Mouse (Mus musculus) granulocyte monocyte progenitor cell, adult 5-6 weeks (primary cell): ENCODE results near the gene Emg1. TPM values are rescaled to one million over a fixed set of nuclear protein-coding genes. Genes with fewer than 3 reads are reported as not detected.
A peak's percentile ranks its signal among the peaks of the same experiment; 100 is the strongest.

Source experiments
- ATAC-seq: replicated peaks from 2 replicates; pipeline ENCODE4 v1.8.0; 2016; ENCODE audit warnings: mild to moderate bottlenecking, moderate TSS enrichment, inconsistent platforms; ENCODE audit not compliant: poor library complexity, severe bottlenecking
- total RNA-seq, 2 experiments: library from RNA; stranded (forward) in 1 of 2; stranded (reverse) in 1 of 2; fragments of 200-712, 200-1000 nt in 1 of 2; fragments of >200 nt in 1 of 2; fragmentation: Nextera tagmentation in 1 of 2; gene quantifications; 2 replicates each; pipeline ENCODE4 v1.2.3; 2014 to 2017

Emg1 gene
- total RNA-seq, 2 experiments from 2014 or later = 201 to 209 TPM

DNA sequence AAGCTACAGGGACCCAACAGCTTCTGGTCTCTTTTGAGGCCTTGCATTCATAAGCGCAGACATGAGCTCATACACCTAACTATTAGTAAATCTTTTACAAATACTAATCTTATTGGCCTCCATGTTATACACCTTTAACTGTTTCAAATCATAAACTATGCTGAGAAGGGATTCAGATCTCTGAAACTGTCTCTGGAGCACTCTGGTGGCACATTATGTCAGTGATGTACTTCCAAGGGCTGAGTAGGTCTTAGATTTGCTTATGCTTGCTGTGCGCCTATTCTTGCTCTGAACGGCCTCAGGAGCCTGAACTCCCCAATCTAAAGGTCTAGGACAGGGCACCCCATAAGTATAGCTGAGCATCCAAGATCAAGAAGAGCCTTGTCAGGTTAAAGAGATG, 29.9 kb upstream of the Emg1 start:
- no peak for ATAC-seq

DNA sequence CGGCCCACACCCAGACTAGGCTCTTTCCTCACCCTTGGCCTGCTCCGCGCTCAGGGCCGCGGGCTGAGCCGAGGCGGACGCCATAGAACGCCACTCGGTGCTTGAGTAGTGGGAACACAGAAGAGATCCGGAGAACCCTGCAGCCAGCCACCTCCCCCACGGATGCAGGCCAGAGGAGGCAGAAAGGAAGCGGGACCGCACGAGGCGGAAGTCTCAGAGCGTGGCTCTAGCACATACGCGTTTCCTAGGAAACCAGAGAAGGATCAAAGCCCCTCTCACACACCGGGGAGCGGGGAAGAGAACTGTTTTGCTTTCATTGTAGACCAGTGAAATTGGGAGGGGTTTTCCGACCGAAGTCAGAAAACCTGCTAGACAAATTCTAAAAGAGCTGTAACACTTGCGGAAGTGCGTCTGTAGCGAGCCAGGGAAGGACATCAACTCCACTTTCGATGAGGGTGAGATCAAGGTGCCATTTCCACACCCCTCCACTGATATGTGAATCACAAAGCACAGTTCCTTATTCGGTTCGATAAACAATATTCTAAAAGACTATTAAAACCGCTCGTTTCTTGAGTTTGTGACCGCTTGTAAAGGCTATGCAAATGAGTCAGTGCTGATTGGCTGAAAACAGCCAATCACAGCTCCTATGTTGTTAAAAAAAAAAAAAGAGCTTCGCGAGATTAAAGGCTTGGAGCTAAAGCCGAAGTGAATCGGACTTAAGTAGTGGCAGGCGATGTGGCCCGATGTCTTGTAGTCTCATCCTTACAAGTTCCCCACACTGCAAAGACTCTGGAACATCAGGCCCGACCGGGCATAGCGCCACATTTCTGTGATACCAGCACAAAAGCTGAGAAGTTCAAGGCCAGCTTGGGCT, 29.1 kb upstream of the Emg1 start, which contains the start of gene Grcc10:
Gene Grcc10 (minus strand): TSS at position 487 of the 874 bp plus-strand sequence.
- peak; percentile 58 for ATAC-seq

DNA sequence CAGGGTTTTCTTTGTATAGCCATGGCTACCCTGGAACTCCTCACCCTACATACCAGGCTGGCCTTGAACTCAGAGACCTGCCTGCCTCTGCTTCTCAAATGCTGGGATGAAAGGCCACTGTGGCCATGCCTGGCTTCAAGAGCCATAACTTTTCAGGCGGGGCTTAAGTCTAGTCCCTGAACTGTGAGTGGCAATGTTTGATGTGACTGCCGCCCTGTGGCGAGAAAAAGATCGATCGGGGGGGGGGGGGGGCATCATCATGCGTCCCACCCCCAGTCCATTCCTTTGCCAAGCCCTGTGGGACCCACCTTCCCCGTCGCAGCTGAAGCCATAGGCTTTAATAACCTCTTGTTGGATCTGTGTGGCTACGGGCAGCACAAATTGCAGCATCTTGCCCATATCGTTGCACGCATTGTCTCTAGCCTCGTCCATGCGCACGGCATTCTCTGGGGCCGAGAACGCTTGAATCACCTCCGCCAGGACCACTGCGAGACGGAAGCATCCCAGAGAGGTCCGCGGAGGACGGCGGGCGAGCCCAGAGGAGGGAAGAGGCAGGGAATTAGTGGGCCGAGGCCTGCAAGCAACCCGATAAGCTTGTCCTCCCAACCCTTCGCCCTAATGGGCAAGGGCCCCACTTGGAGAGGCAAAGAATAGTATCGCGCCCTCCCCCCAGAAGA, 28.4 kb upstream of the Emg1 start:
- no peak; the same call in none of the 2 replicates for ATAC-seq

DNA sequence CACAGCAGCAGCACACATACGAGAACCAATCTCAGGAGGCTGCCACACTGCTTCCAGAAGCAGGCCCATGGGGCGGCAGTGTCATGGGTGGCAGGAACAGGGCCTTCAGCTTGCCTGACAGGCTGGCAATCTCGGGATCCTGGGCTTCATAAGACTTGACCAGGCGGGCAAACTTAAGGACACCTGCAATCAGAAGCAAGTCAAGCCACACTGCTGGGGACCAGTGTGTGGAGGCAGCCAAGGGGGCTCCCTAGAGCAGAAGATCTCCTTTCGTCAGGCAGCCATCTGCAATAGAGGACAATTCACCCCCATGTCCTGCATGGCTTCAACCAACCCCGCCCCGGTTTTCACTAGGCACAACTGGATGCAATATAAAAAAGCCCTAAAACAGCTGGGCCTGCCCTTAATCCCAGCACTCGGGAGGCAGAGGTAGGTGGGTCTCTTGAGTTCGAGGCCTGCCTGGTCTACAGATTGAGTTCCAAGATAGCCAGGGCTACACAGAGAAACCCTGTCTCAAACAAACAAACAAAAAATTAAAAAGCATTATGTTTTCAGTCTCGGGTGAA, 27.3 kb upstream of the Emg1 start:
- ATAC-seq = no peak

DNA sequence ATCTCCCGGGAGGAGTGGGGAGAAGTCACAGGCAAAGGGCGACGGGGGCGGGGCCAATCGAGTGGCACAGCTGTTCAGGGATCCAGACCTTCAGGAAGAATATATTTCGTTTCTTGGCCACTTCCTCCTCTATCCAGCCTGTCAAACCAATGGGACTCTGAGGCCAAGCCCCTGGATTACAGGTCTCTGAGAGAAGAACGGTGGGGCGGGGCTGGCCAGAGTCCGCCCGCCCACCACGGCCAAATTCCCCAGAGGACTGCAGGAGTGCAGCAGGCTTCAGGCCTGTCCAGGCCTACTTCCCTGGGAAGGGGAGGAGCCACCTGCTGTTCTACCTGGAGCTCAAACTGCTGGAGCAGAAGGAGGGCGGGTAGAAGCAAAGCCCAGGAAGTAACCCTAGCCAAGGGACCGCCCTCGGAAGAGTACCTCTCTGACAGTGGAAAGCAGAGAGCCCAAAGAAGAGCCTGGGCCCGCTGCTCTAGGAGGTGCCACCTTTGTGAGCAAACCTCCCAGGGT, 26.6 kb upstream of the Emg1 start, which contains the start of gene Ptpn6:
Gene Ptpn6 (minus strand): TSS at position 204 of the 513 bp plus-strand sequence.
- peak; percentile 49 for ATAC-seq

DNA sequence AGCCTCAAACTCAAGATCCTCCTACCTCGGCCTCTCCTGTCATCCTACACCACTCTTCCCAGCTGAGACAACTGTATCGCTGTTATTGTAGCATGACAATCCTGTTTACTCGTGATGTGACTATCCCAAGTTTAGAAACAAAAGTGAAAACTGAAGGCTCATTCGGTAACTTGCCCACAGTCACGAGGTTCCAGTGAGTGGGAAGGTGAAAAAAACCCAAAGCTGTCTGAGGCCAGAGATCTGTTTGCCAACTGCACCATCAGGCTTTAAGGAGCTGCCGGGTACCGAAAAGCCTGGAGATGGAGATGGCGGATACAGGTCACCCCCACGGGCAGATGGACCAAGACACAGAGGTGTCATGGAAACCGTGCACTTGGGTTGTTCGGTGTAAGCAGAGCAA, 25.1 kb upstream of the Emg1 start:
- no peak for ATAC-seq

DNA sequence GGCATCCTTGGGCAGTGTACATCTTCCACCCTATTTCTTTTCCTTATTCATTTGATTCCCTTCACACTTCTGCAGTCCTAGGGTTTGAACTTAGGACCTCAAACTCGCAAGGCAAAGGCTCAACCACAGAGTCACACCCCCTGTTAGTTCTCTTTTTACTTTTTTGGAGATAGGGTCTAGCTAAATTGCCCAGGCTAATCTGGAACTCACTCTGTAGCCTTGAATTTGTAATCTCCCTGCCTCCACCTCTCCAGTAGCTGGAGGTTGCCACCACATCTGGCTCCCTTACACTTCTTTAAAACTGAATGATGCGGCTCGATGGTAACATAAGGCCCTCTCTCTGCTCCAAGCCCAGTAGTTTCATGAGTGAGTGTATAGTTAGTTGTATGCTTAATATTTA, 22.4 kb upstream of the Emg1 start:
- no peak for ATAC-seq

DNA sequence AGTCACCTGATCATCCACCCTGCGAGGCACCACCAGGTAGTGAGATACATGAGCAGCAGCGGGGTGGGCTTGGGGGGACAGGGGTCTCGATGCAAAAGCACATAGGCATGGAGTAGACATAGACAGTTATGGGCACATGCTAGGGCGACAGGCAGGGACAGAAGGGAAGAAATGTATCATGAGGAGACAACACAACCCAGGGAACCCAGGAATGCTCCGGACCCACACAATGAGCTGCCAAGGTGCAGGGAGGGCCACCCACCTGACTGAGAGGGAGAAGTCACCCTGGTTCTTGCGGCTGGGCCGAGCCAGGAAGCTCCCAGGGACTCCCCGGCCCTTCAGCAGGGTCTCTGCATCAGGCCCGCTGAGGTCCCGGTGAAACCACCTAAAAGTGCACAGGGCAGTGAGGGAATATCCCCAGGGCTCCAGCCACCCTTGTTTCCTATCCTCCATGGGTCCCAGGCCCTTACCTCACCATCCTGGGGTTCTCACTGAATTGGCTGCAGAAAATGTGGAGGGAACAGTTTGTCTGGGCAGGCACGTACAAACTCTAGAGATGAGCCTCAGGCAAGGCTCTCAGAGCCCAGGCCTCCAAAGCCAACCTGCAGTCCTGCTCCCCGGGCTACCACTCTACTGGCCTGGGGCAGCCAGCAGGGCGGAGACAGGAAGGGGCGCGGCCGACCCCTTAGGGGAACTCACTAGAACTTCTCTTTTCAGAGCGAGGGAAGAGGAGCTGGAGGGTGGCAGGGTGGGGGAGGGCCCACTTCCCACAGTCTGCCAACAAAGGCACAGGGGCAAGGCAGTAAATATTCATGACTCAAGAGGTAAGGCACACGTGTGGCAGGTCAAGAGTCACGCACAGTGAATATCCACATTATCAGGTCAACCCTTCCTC, 20.7 kb upstream of the Emg1 start:
- peak; percentile 83 for ATAC-seq

DNA sequence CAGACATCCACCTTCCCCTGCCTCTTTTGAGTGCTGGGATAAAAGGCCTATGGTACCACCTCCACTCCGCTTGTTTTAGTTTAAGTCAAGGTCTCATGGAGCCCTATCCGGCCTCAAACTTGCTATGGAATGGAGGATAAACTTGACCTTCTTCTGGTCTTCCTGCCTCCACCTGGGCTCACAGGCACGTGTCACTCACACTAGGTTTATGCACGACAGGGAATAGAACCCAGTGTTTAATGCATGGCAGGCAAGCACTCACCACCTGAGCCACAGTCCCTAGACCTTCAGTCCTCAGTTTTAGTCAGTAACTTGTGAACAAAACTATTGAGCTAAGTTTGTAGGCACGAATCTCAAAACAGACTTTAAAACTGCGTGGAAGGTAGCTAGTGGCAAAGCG, 19.1 kb upstream of the Emg1 start:
- ATAC-seq = no peak

DNA sequence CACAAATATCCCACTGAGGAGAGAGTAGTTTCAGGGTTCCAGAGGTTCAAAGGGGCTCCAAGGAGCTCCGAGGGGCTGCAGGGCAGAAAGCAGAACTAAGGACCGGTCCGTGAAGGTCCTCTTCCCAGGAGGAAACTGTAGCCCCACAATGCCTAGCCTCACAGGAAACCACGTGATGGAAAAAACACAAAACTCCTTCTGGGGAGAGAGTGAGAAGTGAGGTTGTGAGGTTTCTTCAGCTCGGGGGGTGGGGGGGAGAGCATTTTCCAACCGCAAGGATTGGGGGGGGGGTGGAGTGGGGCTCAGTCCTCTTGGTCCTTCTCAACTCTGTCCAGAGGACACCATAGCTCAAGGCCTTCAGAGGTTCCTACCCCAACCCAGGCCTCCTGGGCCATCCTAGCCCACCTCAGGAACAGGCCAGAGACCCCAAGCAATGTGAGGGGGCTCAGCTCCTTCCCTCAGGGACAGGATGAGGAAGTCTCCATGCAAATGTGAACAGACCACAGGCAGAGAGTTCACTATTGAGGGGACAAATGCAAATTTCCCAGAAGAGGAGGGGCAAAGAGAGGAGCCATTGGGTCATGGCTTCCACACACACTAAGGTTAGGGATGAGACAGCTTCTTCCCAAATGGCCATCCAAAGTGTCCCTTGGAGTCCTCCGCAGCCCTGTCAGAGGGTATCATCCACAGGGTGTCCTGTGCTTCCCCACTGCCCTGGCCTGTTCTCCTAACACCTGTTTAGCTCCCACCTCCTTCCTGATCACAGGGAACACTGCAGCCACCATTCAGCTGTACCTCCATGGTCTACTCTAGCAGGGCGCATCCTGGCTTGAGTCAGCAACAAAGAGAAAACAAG, 18.1 kb upstream of the Emg1 start:
- ATAC-seq = peak; percentile 63

DNA sequence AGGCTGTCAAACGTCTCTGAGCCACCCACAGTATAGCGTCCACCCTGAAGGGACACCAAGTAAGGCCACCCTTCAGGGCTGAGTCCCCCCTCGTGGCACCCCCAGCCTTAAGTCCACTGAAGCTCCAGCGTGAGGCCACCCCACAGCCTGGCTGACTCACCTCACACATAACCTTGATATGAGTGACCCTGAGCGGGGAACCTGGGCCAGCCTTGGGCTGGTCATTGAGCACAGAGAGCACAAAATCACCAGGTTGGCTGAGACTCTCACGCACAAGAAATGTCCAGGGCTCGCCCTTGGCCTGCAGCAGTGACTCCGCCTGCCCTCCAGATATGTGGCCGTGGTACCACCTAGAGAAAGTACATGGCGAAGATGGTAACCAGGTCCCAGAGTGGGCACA, 16.6 kb upstream of the Emg1 start:
- ATAC-seq = no peak

DNA sequence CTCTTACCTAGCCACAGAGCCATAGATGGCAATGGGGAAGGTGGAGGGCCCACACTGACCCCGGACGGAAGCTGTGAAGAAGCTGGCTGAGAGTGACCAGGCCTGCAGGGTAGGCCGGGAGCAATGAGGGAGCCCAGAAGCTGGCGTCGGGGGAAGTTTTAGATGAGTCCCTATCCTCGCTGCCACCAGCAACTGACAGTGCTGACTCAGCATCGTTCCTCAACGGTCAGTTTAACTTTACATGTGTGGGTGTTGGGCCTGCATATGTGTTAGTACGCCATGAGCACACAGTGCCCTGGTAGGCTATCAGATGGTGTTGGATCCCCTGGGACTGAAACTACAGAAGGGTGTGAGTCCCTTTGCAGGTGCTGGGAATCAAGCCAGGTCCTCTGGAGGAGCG, 12.5 kb upstream of the Emg1 start:
- ATAC-seq = no peak

DNA sequence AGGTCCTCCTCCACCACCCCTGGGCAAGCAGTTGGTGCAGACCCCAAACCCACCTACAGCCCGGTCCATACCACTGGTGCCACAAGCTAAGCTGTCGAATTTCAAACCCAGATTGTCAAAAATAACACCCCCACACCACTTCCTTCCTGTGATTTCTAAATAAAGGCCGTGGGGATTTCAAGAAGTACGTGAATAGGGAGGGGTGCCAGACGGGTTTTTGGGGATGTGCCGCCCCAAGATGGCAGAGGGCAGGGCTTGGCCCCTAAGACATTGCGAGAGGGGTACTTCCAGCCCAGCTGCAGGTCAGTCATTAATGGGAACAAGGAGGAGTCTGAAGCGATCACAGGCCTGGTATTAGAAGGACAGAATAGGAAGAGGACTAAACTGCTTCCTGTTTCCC, 11.6 kb upstream of the Emg1 start:
- ATAC-seq = peak; percentile 75

DNA sequence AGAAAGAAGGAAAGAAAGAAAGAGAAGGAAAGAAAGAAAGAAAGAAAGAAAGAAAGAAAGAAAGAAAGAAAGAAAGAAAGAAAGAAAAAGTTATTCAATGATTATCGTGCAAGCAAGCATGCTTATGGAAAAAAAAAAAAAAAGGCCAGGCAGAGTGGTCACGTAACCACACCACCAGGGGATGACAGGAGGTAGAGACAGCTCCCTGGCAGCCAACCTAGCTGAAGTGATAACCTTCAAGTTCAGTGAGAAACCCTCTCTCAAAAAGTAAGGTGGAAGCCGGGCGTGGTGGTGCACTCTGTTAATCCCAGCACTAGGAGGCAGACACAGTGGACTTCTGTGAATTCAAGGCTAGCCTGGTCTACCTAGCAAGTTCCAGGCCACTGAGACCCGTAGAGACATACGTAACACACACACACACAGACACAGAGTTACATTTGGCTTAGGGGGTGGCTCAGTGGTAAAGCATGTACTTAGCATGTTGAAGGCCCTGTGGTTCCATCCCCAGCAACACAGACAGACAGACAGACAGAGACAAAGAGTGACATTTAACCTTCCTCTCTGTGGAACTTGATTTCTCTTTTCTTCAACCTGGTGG, 11.0 kb upstream of the Emg1 start:
- ATAC-seq = no peak; the same call in 1 of the 2 replicates

DNA sequence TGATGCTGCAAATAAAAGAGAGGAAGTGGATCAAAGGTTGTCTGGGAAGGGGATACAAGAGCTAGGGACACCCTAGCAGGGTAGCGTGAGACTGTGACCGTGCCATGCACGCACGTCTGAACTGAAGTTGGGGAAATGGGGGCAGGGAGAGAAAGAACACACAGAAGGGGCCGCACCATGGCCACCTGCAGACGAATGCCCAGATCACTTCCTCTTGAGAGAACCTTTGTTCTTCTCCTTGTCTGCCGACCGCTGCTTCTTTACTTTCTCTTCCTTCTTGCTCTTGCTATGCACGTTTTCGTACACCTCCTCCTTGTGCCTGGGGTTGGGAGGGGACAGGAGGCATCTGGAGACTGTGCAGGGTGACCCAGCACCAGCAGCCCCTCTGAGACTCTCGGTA, 8.9 kb upstream of the Emg1 start:
- ATAC-seq = peak; percentile 67

DNA sequence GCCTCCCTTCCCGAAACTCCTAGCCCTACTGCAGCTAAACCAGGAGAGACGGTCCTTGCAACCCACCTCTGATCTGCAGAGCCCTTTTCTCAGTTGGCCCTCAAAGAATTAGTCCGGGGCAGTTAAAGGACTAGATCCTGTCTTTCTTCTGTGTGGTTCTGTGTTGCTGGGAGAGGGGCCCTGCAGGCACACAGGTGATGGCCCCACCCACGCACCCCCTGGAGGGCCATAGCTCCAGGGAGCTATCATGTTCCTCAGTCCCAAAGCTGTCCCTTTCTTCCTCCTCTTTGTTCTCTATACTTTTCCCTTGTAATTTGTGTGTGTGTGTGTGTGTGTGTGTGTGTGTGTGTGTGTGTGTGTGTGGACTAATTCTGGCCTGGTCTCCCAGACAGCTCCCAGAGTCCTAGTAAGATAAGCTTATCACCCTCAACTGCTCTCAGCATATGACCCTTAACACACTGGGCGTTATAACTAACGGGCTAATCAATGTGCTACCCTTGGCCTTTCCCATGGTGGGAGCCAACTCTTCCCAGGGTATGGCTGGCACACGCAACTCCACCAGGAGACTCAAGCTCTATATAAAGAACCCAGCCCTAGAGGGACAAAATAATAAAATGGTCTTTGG, 7.5 kb upstream of the Emg1 start:
- no peak for ATAC-seq

DNA sequence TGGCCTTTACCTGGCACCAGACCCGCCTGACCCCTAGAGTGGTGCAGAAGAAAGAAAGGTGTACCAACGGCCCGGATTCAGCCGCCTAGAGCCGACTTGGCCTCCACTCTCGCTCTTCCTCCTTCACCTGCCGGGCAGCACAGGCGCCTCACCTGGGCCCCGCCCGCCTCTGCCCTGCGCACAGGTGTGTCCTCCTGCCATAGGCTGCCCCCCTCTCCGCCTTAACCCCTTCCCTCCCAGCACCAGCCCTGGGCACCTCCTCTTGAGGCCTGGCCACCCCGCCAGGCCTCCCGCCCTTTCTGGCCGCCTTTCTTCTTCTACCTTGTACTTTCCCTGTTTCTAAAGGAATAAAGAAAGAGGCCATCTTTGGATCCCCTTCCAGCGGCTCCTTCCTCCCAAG, 6.7 kb upstream of the Emg1 start:
- ATAC-seq = no peak

DNA sequence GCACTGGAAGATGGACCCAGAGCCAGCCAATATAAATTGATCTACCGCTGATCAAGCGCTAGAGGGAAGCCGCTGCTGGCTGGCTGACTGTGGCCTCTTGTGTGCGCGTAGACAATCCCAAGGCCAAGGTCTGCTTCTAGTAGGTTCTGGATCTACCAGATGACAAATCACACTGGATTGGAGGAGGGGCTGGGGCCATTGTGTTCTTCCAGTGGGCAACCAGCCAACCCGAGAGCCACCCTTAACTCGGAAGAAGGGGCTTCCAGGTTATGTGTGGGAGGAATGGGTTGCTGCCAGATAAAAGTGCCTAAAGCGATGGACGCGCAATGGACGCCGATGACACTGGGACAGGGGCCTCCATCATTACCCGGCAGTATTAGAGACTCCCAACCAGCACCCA, 6.0 kb upstream of the Emg1 start:
- no peak for ATAC-seq
